Mouse (Mus musculus) lung, adult 2 months (tissue): ENCODE measurements around the gene Dnal4.

Experiments
- CTCF ChIP-seq: fragments of 200-500 bp; IDR thresholded peaks from 2 replicates; pipeline ENCODE4 v1.5.1; 2011; ENCODE audit warnings: mild to moderate bottlenecking, low read length, control low read depth; ENCODE audit not compliant: insufficient read depth
- POLR2A ChIP-seq: fragments of 200-500 bp; IDR thresholded peaks from 2 replicates; pipeline ENCODE4 v1.6.1; 2011; ENCODE audit warnings: low read depth, mild to moderate bottlenecking, control low read depth, low read length, borderline replicate concordance; ENCODE audit errors: extremely low read depth

DNA sequence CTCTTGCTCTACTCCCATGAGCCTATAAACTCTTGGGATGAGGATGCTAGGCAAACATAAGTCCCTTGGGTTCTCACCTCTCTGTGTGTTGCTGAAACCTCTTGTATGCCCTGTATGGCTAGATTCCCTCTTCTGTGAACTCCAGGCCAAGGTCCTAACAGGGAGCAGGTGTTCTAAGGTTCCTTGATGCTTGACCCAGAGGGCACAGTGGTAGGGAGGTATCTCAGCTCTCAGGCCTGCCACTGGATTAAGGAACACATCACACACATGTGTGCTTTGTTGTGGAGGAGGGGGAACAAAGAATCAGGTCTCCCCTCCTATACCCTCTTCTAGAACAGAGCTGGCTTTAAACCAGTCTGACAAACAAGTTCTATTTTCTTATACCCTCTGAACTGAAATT is at the start of gene Dnal4:
- TF ChIP-seq POLR2A (no peak), CTCF (no peak)
